Mouse (Mus musculus): ENCODE data around the gene Coq9. TPM values are rescaled to one million over a fixed set of nuclear protein-coding genes. Genes with fewer than 3 reads are reported as not detected.

The Coq9 gene
- total RNA-seq, 1 experiment: 42.9 TPM

DNA sequence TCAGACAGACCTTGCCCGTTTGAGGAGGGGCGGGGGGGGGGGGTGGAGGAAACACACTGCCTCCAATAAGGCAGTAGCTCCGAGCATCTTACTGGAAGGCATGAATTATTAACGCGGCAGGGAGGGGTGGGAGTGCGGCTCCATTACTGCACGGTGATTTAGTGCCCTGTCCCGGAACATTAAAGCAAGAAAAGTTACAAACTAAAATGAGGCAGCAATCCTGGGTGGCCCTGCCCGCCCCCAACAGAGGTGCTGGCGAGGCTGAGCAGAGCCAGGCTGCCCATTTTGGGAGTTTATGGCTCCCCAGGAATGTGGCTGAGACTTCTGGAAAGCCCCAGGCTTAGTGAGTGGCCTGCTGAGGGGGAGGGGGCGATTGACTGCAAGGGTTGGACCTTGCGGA lies 65.6 kb downstream of the Coq9 start:
- TF ChIP-seq ZC3H11A (IDR thresholded peaks at IDR 0.05; ENCODE audit: borderline replicate concordance, low read depth, low read length) (no peak), HCFC1 (IDR thresholded peaks at IDR 0.05; ENCODE audit: borderline replicate concordance, insufficient read depth, low read length) (no peak), ZNF384 (IDR thresholded peaks at IDR 0.05; ENCODE audit: low read depth, low read length) (no peak), CHD2 (IDR thresholded peaks at IDR 0.05; ENCODE audit: low read depth, low read length) (no peak), MAFK (IDR thresholded peaks at IDR 0.05; ENCODE audit: insufficient read depth, low read depth, low read length) (no peak)
- Histone ChIP-seq H3K4me1 (ENCODE audit: control insufficient read depth in 2 of 2, insufficient read depth in 2 of 2, low read length in 2 of 2, poor library complexity in 1 of 2) (peaks cover 5 to 21% of the 10 kb centered on the region in 2 experiments; a peak in 3 of 4 replicates), H3K36me3 (ENCODE audit: control insufficient read depth, insufficient read depth, low read length, poor library complexity, severe bottlenecking) (peaks cover 9% of the 10 kb centered on the region; the same call in 1 of the 2 replicates), H3K9ac (ENCODE audit: insufficient read depth, low read depth, low read length, poor library complexity, severe bottlenecking) (no peak overlapping the region), H3K9me3 (ENCODE audit: control insufficient read depth, insufficient read depth, low read depth, low read length) (no peaks in the 10 kb centered on the region), H3K27ac (ENCODE audit: insufficient read depth, low read depth, low read length, poor library complexity, severe bottlenecking) (no peak overlapping the region), H3K4me3 (ENCODE audit: insufficient read depth in 1 of 2, low read depth in 1 of 2, low read length in 2 of 2, poor library complexity in 1 of 2, severe bottlenecking in 1 of 2) (no peak overlapping the region)
- in situ Hi-C loops (cut with MboI; ENCODE audit: low sequenced_read_pairs in 2 of 2, unreplicated experiment in 2 of 2): no loop called here
- DNase-seq (ENCODE audit: low read depth, low spot score): no peak

Other genes with a start within 250 kb of the Coq9 start
- gene Rspry1, start 236.4 kb upstream of the Coq9 start, total RNA-seq (2012; rRNA removed): 19.5 and 22.4 TPM in 2 replicates
- 26.9 and 35.9 TPM in 2 replicates for gene Fam192a, start 236.3 kb upstream of the Coq9 start, total RNA-seq (2012; rRNA removed)
- gene Arl2bp, start 171.7 kb upstream of the Coq9 start, total RNA-seq (2012; rRNA removed): 17.7 and 29.9 TPM in 2 replicates
- 7.8 and 10.3 TPM in 2 replicates for gene Pllp, start 142.0 kb upstream of the Coq9 start, total RNA-seq (2012; rRNA removed)
- gene Ccl22, start 92.7 kb upstream of the Coq9 start, total RNA-seq (2012; rRNA removed): 0.48 and 6.1 TPM in 2 replicates
- gene Cx3cl1, start 66.3 kb upstream of the Coq9 start, total RNA-seq (2012; rRNA removed): 5.3 and 8.0 TPM in 2 replicates
- 1.3 and 5.1 TPM in 2 replicates for gene Ccl17, start 27.9 kb upstream of the Coq9 start, total RNA-seq (2012; rRNA removed)
- gene Ciapin1, start within 50 bp of the Coq9 start, total RNA-seq (2012; rRNA removed): 98.5 and 134 TPM in 2 replicates
- 88.7 and 119 TPM in 2 replicates for gene Polr2c, start 19.1 kb downstream of the Coq9 start, total RNA-seq (2012; rRNA removed)
- 4.3 and 4.9 TPM in 2 replicates for gene Dok4, start 38.0 kb downstream of the Coq9 start, total RNA-seq (2012; rRNA removed)
- gene Ccdc102a, start 79.8 kb downstream of the Coq9 start, total RNA-seq (2012; rRNA removed): 10.7 and 11.0 TPM in 2 replicates
- 1.1 and 2.2 TPM in 2 replicates for gene Adgrg5, start 85.4 kb downstream of the Coq9 start, total RNA-seq (2012; rRNA removed)
- 5.4 and 5.7 TPM in 2 replicates for gene Adgrg1, start 136.4 kb downstream of the Coq9 start, total RNA-seq (2012; rRNA removed)
- gene Adgrg3, start 179.4 kb downstream of the Coq9 start, total RNA-seq (2012; rRNA removed): 0.36 TPM in 1 of 2 replicates, not detected in the other
- gene Drc7, start 216.8 kb downstream of the Coq9 start, total RNA-seq (2012; rRNA removed): 0.94 and 1.1 TPM in 2 replicates
- gene Katnb1, start 242.9 kb downstream of the Coq9 start, total RNA-seq (2012; rRNA removed): 23.5 and 31.2 TPM in 2 replicates

Measured in ES-E14 (cell line).